Mouse (Mus musculus) CH12.LX (cell line): ENCODE measurements around the gene Gm49416. TPM values are rescaled to one million over a fixed set of nuclear protein-coding genes. Genes with fewer than 3 reads are reported as not detected.

Source experiments
- DNase-seq: peaks from one replicate; pipeline ENCODE4 v3.0.0-alpha.2; 2013; ENCODE audit errors: extremely low read depth
- H3K27ac ChIP-seq: 2 replicates; pipeline ENCODE4 v1.5.1; 2012; ENCODE audit warnings: low read depth, mild to moderate bottlenecking, control low read depth, moderate library complexity; ENCODE audit not compliant: insufficient read depth
- H3K27me3 ChIP-seq: replicated peaks from 2 replicates; pipeline ENCODE3; 2012; ENCODE audit warnings: inconsistent platforms
- H3K36me3 ChIP-seq, 2 experiments: replicated peaks in 1 of 2; 2 replicates each; pipeline versions ENCODE3 to v1.6.1; 2012; ENCODE audit warnings: inconsistent platforms in 1 of 2, low read length in 1 of 2, mild to moderate bottlenecking in 1 of 2, mixed read lengths in 1 of 2, moderate library complexity in 1 of 2; ENCODE audit not compliant: control insufficient read depth in 1 of 2, insufficient read depth in 1 of 2
- H3K4me1 ChIP-seq, 2 experiments: 2 replicates each; pipeline ENCODE4 v1.6.1; 2012; ENCODE audit warnings: inconsistent platforms in 1 of 2, moderate library complexity in 1 of 2; ENCODE audit not compliant: insufficient read depth in 2 of 2, control insufficient read depth in 1 of 2
- H3K4me2 ChIP-seq: 2 replicates; pipeline ENCODE4 v1.6.1; 2012; ENCODE audit warnings: low read depth, mild to moderate bottlenecking, control low read depth; ENCODE audit not compliant: poor library complexity, insufficient read depth, severe bottlenecking
- H3K4me3 ChIP-seq, 3 experiments: fragments of 150-350 bp in 1 of 3; sonication (generic) in 1 of 3; replicated peaks in 1 of 3; 2 replicates each; pipeline versions ENCODE3 to v1.5.1; 2011 to 2012; ENCODE audit warnings: low read depth in 2 of 3, low read length in 2 of 3, mild to moderate bottlenecking in 2 of 3, moderate library complexity in 2 of 3, control low read depth in 1 of 3, improper control_type of control experiment in 1 of 3, inconsistent platforms in 1 of 3, mixed read lengths in 1 of 3; ENCODE audit not compliant: poor library complexity in 1 of 3
- H3K79me2 ChIP-seq: replicated peaks from 2 replicates; pipeline ENCODE4 v1.6.1; 2012; ENCODE audit warnings: mild to moderate bottlenecking, moderate library complexity; ENCODE audit not compliant: control insufficient read depth, poor library complexity, insufficient read depth, severe bottlenecking; ENCODE audit errors: extremely low read depth
- H3K9ac ChIP-seq: 2 replicates; pipeline ENCODE4 v1.6.1; 2012; ENCODE audit warnings: low read depth, mild to moderate bottlenecking, control low read depth, moderate library complexity; ENCODE audit not compliant: insufficient read depth
- H3K9me3 ChIP-seq: replicated peaks from 2 replicates; pipeline ENCODE3; 2012; ENCODE audit warnings: low read length, inconsistent platforms, mixed read lengths
- BHLHE40 ChIP-seq: IDR thresholded peaks from 2 replicates; pipeline ENCODE4 v1.6.1; 2011; ENCODE audit warnings: mild to moderate bottlenecking, low read depth, low read length, improper control_type of control experiment
- CHD1 ChIP-seq: IDR thresholded peaks from 2 replicates; pipeline ENCODE4 v1.6.1; 2012; ENCODE audit warnings: low read depth, low read length, improper control_type of control experiment, inconsistent platforms
- CHD2 ChIP-seq: IDR thresholded peaks from 2 replicates; pipeline ENCODE4 v1.6.1; 2011; ENCODE audit warnings: low read length, improper control_type of control experiment
- E2F4 ChIP-seq: IDR thresholded peaks from 2 replicates; pipeline ENCODE4 v1.6.1; 2011; ENCODE audit warnings: low read depth, low read length, improper control_type of control experiment; ENCODE audit not compliant: insufficient replicate concordance
- ELF1 ChIP-seq: IDR thresholded peaks from 2 replicates; pipeline ENCODE4 v1.6.1; 2014; ENCODE audit warnings: low read depth, mild to moderate bottlenecking, inconsistent platforms, low read length, improper control_type of control experiment
- EP300 ChIP-seq: IDR thresholded peaks from 2 replicates; pipeline ENCODE4 v1.6.1; 2011; ENCODE audit warnings: low read length, improper control_type of control experiment
- ETS1 ChIP-seq: conservative IDR thresholded peaks from 2 replicates; pipeline ENCODE4 v1.6.1; 2012; ENCODE audit warnings: low read depth, mild to moderate bottlenecking, inconsistent platforms, low read length, improper control_type of control experiment, moderate library complexity
- HCFC1 ChIP-seq: IDR thresholded peaks from 2 replicates; pipeline ENCODE4 v1.6.1; 2012; ENCODE audit warnings: low read depth, mild to moderate bottlenecking, inconsistent platforms, low read length, improper control_type of control experiment
- KAT2A ChIP-seq: IDR thresholded peaks from 2 replicates; pipeline ENCODE4 v1.6.1; 2012; ENCODE audit warnings: low read length, improper control_type of control experiment, inconsistent platforms; ENCODE audit not compliant: insufficient replicate concordance
- MAFK ChIP-seq: IDR thresholded peaks from 2 replicates; pipeline ENCODE4 v1.6.1; 2011; ENCODE audit warnings: low read length, improper control_type of control experiment; ENCODE audit not compliant: insufficient replicate concordance
- MAX ChIP-seq: IDR thresholded peaks from 2 replicates; pipeline ENCODE4 v1.6.1; 2011; ENCODE audit warnings: low read length, improper control_type of control experiment
- MAZ ChIP-seq: IDR thresholded peaks from 2 replicates; pipeline ENCODE4 v1.6.1; 2012; ENCODE audit warnings: low read depth, mild to moderate bottlenecking, inconsistent platforms, low read length, improper control_type of control experiment, moderate library complexity
- MEF2A ChIP-seq: IDR thresholded peaks from 2 replicates; pipeline ENCODE4 v1.6.1; 2014; ENCODE audit warnings: low read depth, mild to moderate bottlenecking, inconsistent platforms, low read length, improper control_type of control experiment, borderline replicate concordance
- MXI1 ChIP-seq: IDR thresholded peaks from 2 replicates; pipeline ENCODE4 v1.6.1; 2011; ENCODE audit warnings: mild to moderate bottlenecking, low read depth, low read length, improper control_type of control experiment
- MYC ChIP-seq: IDR thresholded peaks from 2 replicates; pipeline ENCODE4 v1.6.1; 2011; ENCODE audit warnings: low read depth, mild to moderate bottlenecking, improper control_type of control experiment, low read length
- NELFE ChIP-seq: IDR thresholded peaks from 2 replicates; pipeline ENCODE4 v1.6.1; 2011; ENCODE audit warnings: low read depth, low read length, improper control_type of control experiment
- NRF1 ChIP-seq: IDR thresholded peaks from 2 replicates; pipeline ENCODE4 v1.6.1; 2014; ENCODE audit warnings: low read depth, mild to moderate bottlenecking, inconsistent platforms, low read length, improper control_type of control experiment, moderate library complexity
- POLR2A ChIP-seq: IDR thresholded peaks from 2 replicates; pipeline ENCODE4 v1.6.1; 2011; ENCODE audit warnings: low read depth, mild to moderate bottlenecking, improper control_type of control experiment, low read length
- POLR2AphosphoS2 ChIP-seq: IDR thresholded peaks from 2 replicates; pipeline ENCODE4 v1.6.1; 2011; ENCODE audit warnings: low read depth, low read length, improper control_type of control experiment
- SIN3A ChIP-seq: IDR thresholded peaks from 2 replicates; pipeline ENCODE4 v1.6.1; 2012; ENCODE audit warnings: low read length, improper control_type of control experiment, inconsistent platforms
- TBP ChIP-seq: conservative IDR thresholded peaks from 2 replicates; pipeline ENCODE4 v1.6.1; 2011; ENCODE audit warnings: low read depth, low read length, improper control_type of control experiment
- TCF12 ChIP-seq: IDR thresholded peaks from 2 replicates; pipeline ENCODE4 v1.6.1; 2014; ENCODE audit warnings: low read depth, mild to moderate bottlenecking, inconsistent platforms, low read length, improper control_type of control experiment
- UBTF ChIP-seq: IDR thresholded peaks from 2 replicates; pipeline ENCODE4 v1.6.1; 2012; ENCODE audit warnings: low read depth, mild to moderate bottlenecking, inconsistent platforms, low read length, improper control_type of control experiment, moderate library complexity
- ZMIZ1 ChIP-seq: IDR thresholded peaks from 2 replicates; pipeline ENCODE4 v1.6.1; 2012; ENCODE audit warnings: low read depth, mild to moderate bottlenecking, inconsistent platforms, low read length, improper control_type of control experiment
- dilution Hi-C: fragments of 300-500 bp; cut with MboI; formaldehyde crosslinking; loops from 2 replicates; pipeline ENCODE4 v1.14.3; 2020; ENCODE audit warnings: low sequenced_read_pairs; ENCODE audit not compliant: extremely low pct_unique_long_range_greater_than_20kb, extremely low pct_ligation_motif_present
- in situ Hi-C: fragments of 300-500 bp; cut with MboI; formaldehyde crosslinking; loops from 3 replicates; pipeline ENCODE4 v1.14.3; 2019; ENCODE audit warnings: low sequenced_read_pairs, low pct_ligation_motif_present, low pct_unique_long_range_greater_than_20kb, mixed read lengths
- polyA plus RNA-seq: library from polyadenylated mRNA; unstranded; fragments of >175 nt; gene quantifications from 2 replicates; pipeline ENCODE4 v1.2.1, GENCODE M21; 2012; ENCODE audit warnings: low read depth; ENCODE audit not compliant: insufficient read length
- total RNA-seq, 2 experiments: library from RNA; depleted of rRNA; stranded (reverse); fragments of 300-350 nt in 1 of 2; fragments of >200 nt in 1 of 2; gene quantifications; 2 replicates each; pipeline ENCODE4 v1.2.3; 2012 to 2014

Gene Gm49416
- total RNA-seq (2012; rRNA removed) (not detected in 2 replicates), total RNA-seq (2014; rRNA removed) (not detected in 2 replicates), polyA plus RNA-seq (11.1 and 53.2 TPM in 2 replicates)

GRCm38 (mm10) chr19:8888511-8889385 lies at the start of gene Gm49416, which contains the start of gene 1810009A15Rik:
TSS of gene Gm49416 (plus strand) at chr19:8888926.
TSS of gene 1810009A15Rik (plus strand) at chr19:8888853.
- in situ Hi-C loops: no loop called here
- Histone ChIP-seq H3K79me2 (peaks cover 35% of the 10 kb centered on the region), H3K4me3 (peak within 1 kb of the TSS; percentile 72 to 81 (median 77)), H3K27me3 (no peaks in the 10 kb centered on the region), H3K4me2 (peak within 1 kb of the TSS; percentile 66), H3K36me3 (peaks cover 14 to 22% of the 10 kb centered on the region in 2 experiments), H3K27ac (peak within 1 kb of the TSS; percentile 50; the same call in 1 of the 2 replicates), H3K4me1 (peaks cover 0 to 30% of the 10 kb centered on the region in 2 experiments; a peak in 2 of 4 replicates), H3K9ac (peak within 1 kb of the TSS; percentile 95), H3K9me3 (no peaks in the 10 kb centered on the region)
- peak; percentile 97 for DNase-seq
- dilution Hi-C loops: no loop called here
- peak; percentile 52; the same call in 1 of the 2 replicates for TF ChIP-seq E2F4
- TF ChIP-seq BHLHE40: peak; percentile 90
- peak; percentile 96 for TF ChIP-seq POLR2AphosphoS2
- 0 out of 2 replicates have a peak, but pooled peaks have one; percentile 30 for TF ChIP-seq ETS1
- no peak for TF ChIP-seq UBTF
- peak; percentile 42 for TF ChIP-seq NRF1
- TF ChIP-seq TCF12: peak; percentile 93
- peak; percentile 95 for TF ChIP-seq SIN3A
- TF ChIP-seq KAT2A: peak; percentile 67; the same call in 1 of the 2 replicates
- TF ChIP-seq MXI1: peak; percentile 89
- peak; percentile 63 for TF ChIP-seq MEF2A
- TF ChIP-seq NELFE: peak; percentile 99
- TF ChIP-seq ELF1: peak; percentile 91
- TF ChIP-seq MAX: peak; percentile 82
- no peak for TF ChIP-seq CHD2
- peak; percentile 98 for TF ChIP-seq TBP
- no peak; the same call in 1 of the 2 replicates for TF ChIP-seq CHD1
- TF ChIP-seq ZMIZ1: peak; percentile 97
- TF ChIP-seq MAFK: no peak
- TF ChIP-seq MYC: peak; percentile 74; the same call in 1 of the 2 replicates
- TF ChIP-seq POLR2A: peak; percentile 99
- peak; percentile 14; the same call in 1 of the 2 replicates for TF ChIP-seq MAZ
- no peak for TF ChIP-seq EP300
- TF ChIP-seq HCFC1: peak; percentile 81
